Mouse (Mus musculus): ENCODE measurements at regions not wholly inside any gene's neighbourhood (a gene's known extent, or its start where the extent isn't known, plus 50 kb on each side); places are given as distances from the start of the nearest gene placed in this dataset.

DNA sequence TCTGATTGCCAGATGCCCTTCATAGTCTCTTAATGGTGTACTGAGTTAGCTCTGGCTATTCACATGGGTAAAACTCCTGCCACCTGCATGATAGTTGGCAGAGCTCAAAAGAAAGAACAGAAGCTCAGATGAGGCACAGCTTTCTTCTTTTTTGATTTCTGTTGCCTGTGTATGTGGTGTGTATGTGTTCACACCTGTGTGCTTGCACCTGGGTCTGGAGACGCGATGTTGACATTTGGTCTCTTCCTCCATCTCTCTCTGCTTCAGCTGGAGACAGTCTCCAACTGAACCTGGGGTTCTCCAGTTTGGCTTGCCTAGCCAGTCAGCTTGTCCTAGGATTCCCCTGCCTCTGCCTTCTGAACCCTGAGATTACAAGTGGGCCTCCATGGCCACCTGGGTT lies 51.0 kb upstream of the Prdm11 start:
- TF ChIP-seq CTCF (IDR thresholded peaks at IDR 0.05; ENCODE audit: borderline replicate concordance, insufficient read depth, low read depth, low read length) (no peak), POLR2A (IDR thresholded peaks at IDR 0.05; ENCODE audit: borderline replicate concordance, insufficient read depth, low read length) (no peak)
